Mouse (Mus musculus): ENCODE results near the gene 4833439L19Rik. TPM values are rescaled to one million over a fixed set of nuclear protein-coding genes. Genes with fewer than 3 reads are reported as not detected.
A peak's percentile ranks its signal among the peaks of the same experiment; 100 is the strongest.

Gene 4833439L19Rik
- polyA plus RNA-seq, 1 experiment from 2014 or later, result 124 TPM

GRCm38 (mm10) chr13:54585831-54586230, 20.6 kb upstream of the 4833439L19Rik start:
- CTCF ChIA-PET, result no interaction called here
- POLR2A ChIA-PET, result interaction anchor here (1.1 kb wide), 1 partner anchor 11 kb away, joined by 4 read pairs; no protein-coding TSS in a partner anchor
- TF ChIP-seq CTCF (IDR thresholded peaks at IDR 0.05), result no peak
- in situ Hi-C loops (cut with MboI; ENCODE audit: low pct_unique_long_range_greater_than_20kb), result no loop called here
- H3K27me3 ChIP-seq, result no peaks in the 10 kb centered on the region
- ATAC-seq (no peak), DNase-seq (ENCODE audit: low read depth, low spot score) (no peak)

DNA sequence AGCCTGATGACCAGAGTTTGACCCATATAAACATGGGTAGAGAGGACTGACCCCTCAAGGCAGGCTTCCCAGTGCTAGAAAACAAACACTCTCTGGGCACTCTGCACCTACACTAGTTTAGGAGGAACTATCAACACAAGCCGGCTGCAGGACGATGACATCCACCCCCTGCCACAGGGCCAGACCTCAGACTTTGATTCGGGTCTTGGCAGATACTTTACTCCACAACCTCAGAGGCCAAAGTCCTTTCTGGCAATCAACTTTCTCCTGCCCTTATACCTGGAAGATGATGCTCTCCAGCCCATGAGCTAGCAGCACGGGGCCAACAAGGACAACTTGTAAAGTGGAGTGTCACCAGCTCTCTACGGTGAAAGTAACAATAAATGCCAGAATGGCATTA, 17.6 kb upstream of the 4833439L19Rik start:
- no peak for TF ChIP-seq CTCF (IDR thresholded peaks at IDR 0.05)
- ChIA-PET POLR2A (no interaction called here), CTCF (interaction anchor here (1.6 kb wide), 1 partner anchor 14 kb away, joined by 3 read pairs; no protein-coding TSS in a partner anchor)
- H3K27me3 ChIP-seq, result no peaks in the 10 kb centered on the region
- DNase-seq (ENCODE audit: low read depth, low spot score), result no peak
- ATAC-seq, result no peak
- in situ Hi-C loops (cut with MboI; ENCODE audit: low pct_unique_long_range_greater_than_20kb), result no loop called here

DNA sequence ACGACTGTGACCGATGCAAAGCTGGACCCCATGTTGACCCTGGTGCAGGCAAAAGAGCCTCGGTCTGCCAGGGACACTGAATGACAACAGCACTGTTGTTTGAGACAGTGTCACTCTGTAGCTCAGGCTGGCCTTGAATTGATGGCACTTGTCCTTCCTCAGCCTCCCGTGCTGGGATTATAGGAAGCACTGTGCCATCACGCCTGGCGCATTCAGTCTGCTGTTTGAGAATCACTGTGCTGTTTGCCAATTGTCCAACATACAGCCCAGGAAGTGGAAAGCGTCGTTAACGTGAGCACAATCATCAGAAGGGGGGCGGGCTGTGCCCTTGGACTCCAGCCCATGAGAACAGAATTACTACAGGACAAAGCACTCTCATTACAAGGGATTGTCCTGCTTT, 16.9 kb upstream of the 4833439L19Rik start:
- in situ Hi-C loops (cut with MboI; ENCODE audit: low pct_unique_long_range_greater_than_20kb), result no loop called here
- CTCF ChIA-PET, result interaction anchor here (1.6 kb wide), 1 partner anchor 15 kb away, joined by 3 read pairs; no protein-coding TSS in a partner anchor
- ATAC-seq, result no peak
- no peaks in the 10 kb centered on the region for H3K27me3 ChIP-seq
- no peak for DNase-seq (ENCODE audit: low read depth, low spot score)
- no peak for TF ChIP-seq CTCF (IDR thresholded peaks at IDR 0.05)
- POLR2A ChIA-PET, result no interaction called here

- no peaks in the 10 kb centered on the region for H3K27me3 ChIP-seq
- in situ Hi-C loops (cut with MboI; ENCODE audit: low pct_unique_long_range_greater_than_20kb), result no loop called here
- CTCF ChIA-PET, result interaction anchor here (1.6 kb wide), 1 partner anchor 16 kb away, joined by 3 read pairs; no protein-coding TSS in a partner anchor
- TF ChIP-seq CTCF (IDR thresholded peaks at IDR 0.05), result no peak
- DNase-seq (ENCODE audit: low read depth, low spot score) (no peak), ATAC-seq (no peak)
- POLR2A ChIA-PET, result no interaction called here
Observed at GRCm38 (mm10) chr13:54581385-54581784, 16.1 kb upstream of the 4833439L19Rik start.

GRCm38 (mm10) chr13:54577652-54578507, 12.6 kb upstream of the 4833439L19Rik start:
- TF ChIP-seq CTCF (IDR thresholded peaks at IDR 0.05), result no peak
- ATAC-seq, result no peak
- ChIA-PET CTCF (no interaction called here), POLR2A (interaction anchor here (1.0 kb wide), 1 partner anchor 11 kb away, joined by 3 read pairs; no protein-coding TSS in a partner anchor)
- DNase-seq (ENCODE audit: low read depth, low spot score), result no peak
- in situ Hi-C loops (cut with MboI; ENCODE audit: low pct_unique_long_range_greater_than_20kb), result loop anchor here (5.0 to 10.0 kb wide), 2 partner anchors 39 to 107 kb away; no protein-coding TSS in a partner anchor
- H3K27me3 ChIP-seq, result no peaks in the 10 kb centered on the region

DNA sequence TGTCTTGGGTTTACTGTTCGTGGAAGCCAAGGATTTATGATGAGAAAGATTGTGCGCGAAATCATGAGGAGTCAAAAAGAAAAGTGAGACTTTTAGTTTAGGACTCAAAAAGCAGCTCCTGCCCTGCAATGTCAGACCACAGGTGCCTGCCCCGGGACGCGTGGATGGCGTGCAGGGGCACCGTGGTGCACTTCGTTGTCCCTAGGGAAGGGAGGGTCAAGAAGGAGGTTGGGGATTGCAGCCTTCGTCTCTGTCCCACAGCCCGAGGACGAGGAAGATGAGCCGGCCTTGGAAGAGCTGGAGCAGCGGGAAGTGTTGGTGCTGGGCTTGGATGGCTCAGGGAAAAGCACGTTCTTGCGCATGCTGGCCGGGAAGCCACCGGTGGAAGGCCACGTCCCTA, 10.3 kb upstream of the 4833439L19Rik start:
- ChIA-PET POLR2A (no interaction called here), CTCF (interaction anchor here (1.4 kb wide), 1 partner anchor 9 kb away, joined by 3 read pairs; no protein-coding TSS in a partner anchor)
- no peak for TF ChIP-seq CTCF (IDR thresholded peaks at IDR 0.05)
- in situ Hi-C loops (cut with MboI; ENCODE audit: low pct_unique_long_range_greater_than_20kb), result loop anchor here (5.0 to 10.0 kb wide), 2 partner anchors 42 to 109 kb away; no protein-coding TSS in a partner anchor
- no peaks in the 10 kb centered on the region for H3K27me3 ChIP-seq
- DNase-seq (ENCODE audit: low read depth, low spot score) (no peak), ATAC-seq (peak; percentile 3)

DNA sequence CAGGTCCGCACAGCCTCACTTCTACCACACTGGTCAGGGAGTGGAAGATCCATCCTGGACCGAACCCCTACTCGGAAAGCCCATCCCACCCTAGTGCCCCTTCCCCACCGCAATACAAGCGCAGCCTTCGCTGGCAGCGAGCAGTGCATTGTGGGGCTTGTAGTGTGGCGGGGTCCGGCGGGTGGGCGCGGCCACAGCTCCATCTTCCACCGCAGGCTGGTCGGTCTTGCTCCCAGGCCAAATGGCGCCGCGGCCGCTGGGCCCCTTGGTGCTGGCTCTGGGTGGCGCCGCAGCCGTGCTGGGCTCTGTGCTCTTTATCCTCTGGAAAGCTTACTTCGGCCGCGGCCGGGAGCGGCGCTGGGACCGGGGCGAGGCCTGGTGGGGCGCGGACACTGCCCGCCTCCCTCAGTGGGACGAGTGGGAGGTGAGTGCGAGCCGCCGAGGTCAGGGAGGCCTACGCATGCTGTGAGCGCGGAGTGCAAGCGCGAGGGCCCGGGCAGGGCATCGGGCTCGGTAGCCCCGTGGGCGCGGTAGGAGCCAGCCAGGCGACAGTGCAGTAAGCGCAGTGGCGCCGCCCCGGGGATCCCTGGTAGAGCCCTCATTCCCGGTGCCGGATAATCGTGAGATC, 9.7 kb upstream of the 4833439L19Rik start, which contains the start of gene Arl10:
Arl10 (plus strand) TSS at position 162 of the 628 bp plus-strand sequence.
- DNase-seq (ENCODE audit: low read depth, low spot score) (no peak), ATAC-seq (peak; percentile 86)
- no peak for TF ChIP-seq CTCF (IDR thresholded peaks at IDR 0.05)
- CTCF ChIA-PET, result interaction anchor here (1.4 kb wide), 1 partner anchor 9 kb away, joined by 3 read pairs; no protein-coding TSS in a partner anchor
- in situ Hi-C loops (cut with MboI; ENCODE audit: low pct_unique_long_range_greater_than_20kb), result loop anchor here (5.0 to 10.0 kb wide), 2 partner anchors 42 to 110 kb away; no protein-coding TSS in a partner anchor
- no peaks in the 10 kb centered on the region for H3K27me3 ChIP-seq
- POLR2A ChIA-PET, result interaction anchor here (0.8 kb wide), 1 partner anchor 71 kb away, joined by 3 read pairs; the partner anchor contains the start of gene Simc1

DNA sequence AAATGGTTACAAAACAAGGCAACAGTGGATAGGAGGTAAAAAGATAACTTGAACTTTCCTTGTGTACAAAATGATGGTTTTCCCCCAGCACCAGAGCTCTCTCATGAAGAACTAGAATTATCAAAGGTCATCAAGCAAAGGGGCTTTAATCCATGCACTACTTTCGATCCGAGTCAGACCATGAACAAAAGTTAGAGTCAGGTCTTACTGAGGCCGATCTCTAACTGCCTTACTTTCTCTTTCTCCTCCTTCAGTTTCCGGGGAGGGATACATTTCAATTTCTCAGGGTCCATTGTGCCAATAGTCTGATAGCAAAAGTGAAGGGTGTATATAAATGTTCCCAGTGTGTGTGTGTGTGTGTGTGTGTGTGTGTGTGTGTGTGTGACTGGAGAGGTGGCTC, 7.4 kb upstream of the 4833439L19Rik start:
- CTCF ChIA-PET, result no interaction called here
- in situ Hi-C loops (cut with MboI; ENCODE audit: low pct_unique_long_range_greater_than_20kb), result loop anchor here (10.0 kb wide), 1 partner anchor 112 kb away; no protein-coding TSS in a partner anchor
- H3K27me3 ChIP-seq, result no peaks in the 10 kb centered on the region
- TF ChIP-seq CTCF (IDR thresholded peaks at IDR 0.05), result no peak
- POLR2A ChIA-PET, result no interaction called here
- ATAC-seq, result no peak
- DNase-seq (ENCODE audit: low read depth, low spot score), result no peak

DNA sequence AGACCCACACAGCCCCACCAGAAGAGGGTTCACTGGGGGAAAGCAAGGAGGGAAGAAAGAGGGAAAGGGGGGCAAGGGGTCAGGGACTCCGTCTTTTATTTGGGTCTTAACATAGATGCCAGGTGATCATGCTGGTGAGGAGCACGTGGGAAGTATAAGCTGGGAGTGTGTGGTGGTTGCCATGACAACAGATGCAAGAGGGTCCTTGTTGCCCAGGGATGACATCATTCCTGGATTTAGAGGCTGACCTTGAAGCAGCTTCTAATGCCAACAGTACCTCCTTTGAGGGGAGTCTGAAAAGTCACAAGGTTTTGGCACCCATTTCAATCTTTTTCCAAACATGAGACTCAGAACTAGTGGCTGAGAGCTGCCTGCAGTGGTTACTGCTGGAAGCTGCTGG, 6.4 kb upstream of the 4833439L19Rik start:
- POLR2A ChIA-PET, result no interaction called here

DNA sequence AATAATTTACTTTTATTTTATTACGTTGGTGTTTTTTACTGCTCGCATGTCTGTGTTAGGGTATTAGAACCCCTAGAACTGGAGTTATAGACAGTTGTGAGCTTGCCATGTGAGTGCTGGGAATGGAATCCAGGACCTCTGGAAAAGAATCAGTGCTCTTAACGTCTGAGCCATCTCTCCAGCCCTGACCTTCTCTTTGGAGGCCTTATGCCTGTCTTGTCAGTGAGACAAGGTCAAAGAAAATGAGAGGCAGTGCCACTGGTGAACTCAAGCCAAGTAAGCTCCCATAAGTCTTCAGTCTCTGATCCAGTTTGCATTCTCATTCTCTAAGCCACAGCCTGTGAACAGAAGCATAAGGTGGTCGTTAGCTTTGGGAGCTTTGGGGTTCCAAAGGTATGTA, 5.5 kb upstream of the 4833439L19Rik start:
- H3K27me3 ChIP-seq, result no peaks in the 10 kb centered on the region
- DNase-seq (ENCODE audit: low read depth, low spot score), result no peak
- no peak for ATAC-seq
- no peak for TF ChIP-seq CTCF (IDR thresholded peaks at IDR 0.05)
- ChIA-PET CTCF (no interaction called here), POLR2A (no interaction called here)
- in situ Hi-C loops (cut with MboI; ENCODE audit: low pct_unique_long_range_greater_than_20kb), result loop anchor here (10.0 kb wide), 1 partner anchor 114 kb away; no protein-coding TSS in a partner anchor

More for the DNA sequence above, 6.4 kb upstream of the 4833439L19Rik start:
- no peak for DNase-seq (ENCODE audit: low read depth, low spot score)
- in situ Hi-C loops (cut with MboI; ENCODE audit: low pct_unique_long_range_greater_than_20kb), result loop anchor here (10.0 kb wide), 1 partner anchor 113 kb away; no protein-coding TSS in a partner anchor
- CTCF ChIA-PET, result no interaction called here
- TF ChIP-seq CTCF (IDR thresholded peaks at IDR 0.05), result no peak
- H3K27me3 ChIP-seq, result no peaks in the 10 kb centered on the region
- no peak for ATAC-seq
